Mouse (Mus musculus) megakaryocyte, embryonic 14.5 days (primary cell): Measurements from ENCODE around the gene Zfp568. TPM values are rescaled to one million over a fixed set of nuclear protein-coding genes. Genes with fewer than 3 reads are reported as not detected.
"Not testable (repeated sequence)": the region's sequence is repeated elsewhere in the genome, so short reads cannot be mapped to it uniquely, and the experiment has no call there.

Source experiments
- H3K27me3 ChIP-seq: replicated peaks from 2 replicates; pipeline ENCODE3; 2012; ENCODE audit warnings: inconsistent platforms
- H3K36me3 ChIP-seq: replicated peaks from 2 replicates; pipeline ENCODE3; 2012; ENCODE audit warnings: low read length, inconsistent platforms, mixed read lengths
- H3K4me1 ChIP-seq: 2 replicates; pipeline ENCODE4 v1.6.1; 2012; ENCODE audit warnings: inconsistent platforms
- H3K4me3 ChIP-seq: replicated peaks from 2 replicates; pipeline ENCODE3; 2012; ENCODE audit warnings: moderate library complexity, mild to moderate bottlenecking, inconsistent platforms
- H3K9me3 ChIP-seq: 2 replicates; pipeline ENCODE4 v1.6.1; 2012; ENCODE audit warnings: inconsistent platforms
- FLI1 ChIP-seq: IDR thresholded peaks from 2 replicates; pipeline ENCODE4 v1.6.1; 2012; ENCODE audit warnings: low read length, inconsistent platforms, mixed read lengths
- GATA1 ChIP-seq: IDR thresholded peaks from 3 replicates; pipeline ENCODE4 v1.6.1; 2012; ENCODE audit warnings: mixed read lengths, low read length, inconsistent platforms, borderline replicate concordance
- polyA plus RNA-seq: library from polyadenylated mRNA; stranded (reverse); fragments of >175 nt; gene quantifications from 2 replicates; pipeline ENCODE4 v1.2.3, GENCODE M21; 2012; ENCODE audit warnings: low replicate concordance; ENCODE audit not compliant: insufficient read depth

The Zfp568 gene
- polyA plus RNA-seq, 1 experiment, result 0.43 TPM

- Histone ChIP-seq H3K4me3 (no peak overlapping the region), H3K36me3 (peaks cover 9% of the 10 kb centered on the region), H3K9me3 (peaks cover 8% of the 10 kb centered on the region), H3K4me1 (peaks cover 22% of the 10 kb centered on the region), H3K27me3 (no peaks in the 10 kb centered on the region)
- TF ChIP-seq FLI1 (no peak), GATA1 (no peak)
These were observed 27.5 kb upstream of the Zfp568 start for GRCm38 (mm10) chr7:29956257-29956656.

- TF ChIP-seq GATA1 (no peak), FLI1 (no peak)
- no peaks in the 10 kb centered on the region for H3K27me3 ChIP-seq
- peaks cover 19% of the 10 kb centered on the region for H3K4me1 ChIP-seq
- peaks cover 14% of the 10 kb centered on the region for H3K9me3 ChIP-seq
- no peaks in the 10 kb centered on the region for H3K36me3 ChIP-seq
- no peak overlapping the region for H3K4me3 ChIP-seq
These were observed 25.5 kb upstream of the Zfp568 start for GRCm38 (mm10) chr7:29958125-29958724.

- Histone ChIP-seq H3K4me1 (peaks cover 15% of the 10 kb centered on the region), H3K36me3 (no peaks in the 10 kb centered on the region), H3K9me3 (peaks cover 14% of the 10 kb centered on the region), H3K27me3 (no peaks in the 10 kb centered on the region), H3K4me3 (no peak overlapping the region)
- no peak for TF ChIP-seq FLI1
- TF ChIP-seq GATA1, result no peak
These were observed 24.8 kb upstream of the Zfp568 start for GRCm38 (mm10) chr7:29959004-29959403.

DNA sequence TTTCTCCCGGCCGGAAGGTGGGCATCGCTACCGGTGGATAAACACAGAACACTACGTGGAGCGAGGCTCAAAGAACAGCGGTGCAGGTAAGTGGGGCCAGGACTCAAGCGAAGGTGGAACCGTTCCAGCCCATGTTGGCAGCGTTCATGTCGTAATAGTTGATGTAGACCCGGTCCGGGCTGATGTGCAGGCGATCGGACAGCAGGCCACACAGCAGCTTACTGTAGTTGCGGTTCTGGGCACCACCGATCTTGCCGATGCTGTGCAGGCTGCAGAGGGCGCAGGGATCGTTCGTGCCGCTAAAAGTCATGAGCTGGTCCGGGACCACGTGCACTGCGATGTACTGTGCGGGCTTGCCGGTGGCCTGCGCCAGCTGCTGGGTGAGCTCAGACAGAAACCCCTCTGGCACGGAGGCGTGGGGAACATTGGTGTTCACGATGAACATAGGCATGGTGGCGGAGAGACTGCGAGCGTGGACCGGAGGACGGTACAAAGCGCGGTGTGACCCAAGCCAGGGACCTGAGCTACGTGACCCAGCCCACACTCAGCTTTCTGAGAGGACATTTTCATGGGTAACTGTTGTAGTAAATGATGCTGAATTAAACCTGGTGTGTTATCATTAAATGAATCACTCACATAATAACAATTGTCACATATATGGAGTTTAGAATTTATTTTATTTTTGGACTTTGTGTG, 18.5 kb upstream of the Zfp568 start:
- not testable (repeated sequence) for H3K4me1 ChIP-seq, H3K27me3 ChIP-seq, H3K36me3 ChIP-seq, H3K4me3 ChIP-seq
- peaks cover 27% of the 10 kb centered on the region for H3K9me3 ChIP-seq

- H3K4me3 ChIP-seq, result no peak overlapping the region
- TF ChIP-seq GATA1 (no peak), FLI1 (no peak)
- no peaks in the 10 kb centered on the region for H3K27me3 ChIP-seq
- H3K36me3 ChIP-seq, result no peaks in the 10 kb centered on the region
- H3K9me3 ChIP-seq, result peaks cover 8% of the 10 kb centered on the region
- H3K4me1 ChIP-seq, result no peaks in the 10 kb centered on the region
These were observed 13.1 kb upstream of the Zfp568 start for GRCm38 (mm10) chr7:29970686-29971085.

DNA sequence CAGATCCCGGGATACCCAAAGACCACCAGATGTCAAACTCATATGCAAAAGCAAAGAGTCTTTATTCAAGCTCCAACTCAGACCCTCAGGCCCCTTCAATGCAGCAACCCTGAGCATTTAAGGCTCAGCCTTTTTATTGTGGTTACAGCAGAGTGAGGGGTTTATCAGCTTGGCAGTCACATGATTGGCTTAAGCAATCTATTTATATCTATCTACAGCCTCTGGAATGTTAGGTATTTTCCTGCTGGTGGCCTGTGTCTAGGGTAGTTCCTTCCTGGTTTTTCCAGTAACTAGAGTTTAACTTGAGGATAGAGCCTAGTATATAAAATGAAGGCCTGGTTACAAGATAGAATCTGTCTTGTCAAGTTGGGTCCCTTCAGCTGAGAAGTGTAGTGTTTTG, 3.0 kb upstream of the Zfp568 start:
- H3K4me3 ChIP-seq, result no peak overlapping the region
- no peaks in the 10 kb centered on the region for H3K9me3 ChIP-seq
- TF ChIP-seq FLI1, result no peak
- TF ChIP-seq GATA1, result no peak
- peaks cover 3% of the 10 kb centered on the region for H3K36me3 ChIP-seq
- peaks cover 42% of the 10 kb centered on the region for H3K4me1 ChIP-seq
- H3K27me3 ChIP-seq, result peaks cover 2% of the 10 kb centered on the region

DNA sequence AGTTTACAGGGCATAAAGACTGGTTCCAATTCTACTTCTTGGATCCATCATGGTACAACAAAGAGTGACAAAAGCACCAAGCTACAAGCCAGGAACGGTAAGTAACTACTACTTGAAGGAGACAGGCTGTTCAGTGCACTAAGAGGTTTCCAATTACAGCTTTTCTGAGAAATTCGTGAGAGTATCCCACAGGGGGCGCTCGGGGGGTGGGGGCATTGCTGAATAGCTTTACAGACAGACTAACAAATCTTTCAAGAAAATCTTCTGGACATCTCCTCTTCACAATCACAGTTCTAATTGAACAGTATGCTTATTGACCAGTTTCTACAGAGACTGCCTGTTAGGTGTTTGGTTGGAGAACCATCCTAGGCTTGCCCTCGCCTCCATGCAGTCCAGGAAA, 2.3 kb upstream of the Zfp568 start:
- peaks cover 10% of the 10 kb centered on the region for H3K36me3 ChIP-seq
- H3K9me3 ChIP-seq, result no peaks in the 10 kb centered on the region
- peaks cover 45% of the 10 kb centered on the region for H3K4me1 ChIP-seq
- H3K27me3 ChIP-seq, result no peaks in the 10 kb centered on the region
- no peak overlapping the region for H3K4me3 ChIP-seq
- no peak for TF ChIP-seq GATA1
- TF ChIP-seq FLI1, result no peak

- TF ChIP-seq FLI1, result no peak
- TF ChIP-seq GATA1, result no peak
- no peaks in the 10 kb centered on the region for H3K9me3 ChIP-seq
- no peak overlapping the region for H3K4me3 ChIP-seq
- peaks cover 12% of the 10 kb centered on the region for H3K36me3 ChIP-seq
- H3K4me1 ChIP-seq, result peaks cover 45% of the 10 kb centered on the region
- no peaks in the 10 kb centered on the region for H3K27me3 ChIP-seq
These were observed 1.9 kb upstream of the Zfp568 start for GRCm38 (mm10) chr7:29981860-29982259.

- no peaks in the 10 kb centered on the region for H3K9me3 ChIP-seq
- no peak for TF ChIP-seq FLI1
- no peak for TF ChIP-seq GATA1
- peaks cover 17% of the 10 kb centered on the region for H3K36me3 ChIP-seq
- no peaks in the 10 kb centered on the region for H3K27me3 ChIP-seq
- H3K4me3 ChIP-seq, result no peak overlapping the region
- peaks cover 45% of the 10 kb centered on the region for H3K4me1 ChIP-seq
These were observed 1.4 kb upstream of the Zfp568 start for GRCm38 (mm10) chr7:29982341-29982740.

GRCm38 (mm10) chr7:29982931-29983330, 824 bp upstream of the Zfp568 start:
- H3K4me3 ChIP-seq, result peak overlapping the region; percentile 98
- H3K9me3 ChIP-seq, result no peaks in the 10 kb centered on the region
- peaks cover 49% of the 10 kb centered on the region for H3K4me1 ChIP-seq
- no peak for TF ChIP-seq GATA1
- TF ChIP-seq FLI1, result no peak
- H3K36me3 ChIP-seq, result peaks cover 23% of the 10 kb centered on the region
- no peaks in the 10 kb centered on the region for H3K27me3 ChIP-seq

- Histone ChIP-seq H3K4me1 (peaks cover 49% of the 10 kb centered on the region), H3K27me3 (no peaks in the 10 kb centered on the region), H3K36me3 (peaks cover 26% of the 10 kb centered on the region), H3K4me3 (peak overlapping the region; percentile 98), H3K9me3 (no peaks in the 10 kb centered on the region)
- TF ChIP-seq GATA1, result no peak
- no peak for TF ChIP-seq FLI1
These were observed 440 bp upstream of the Zfp568 start for GRCm38 (mm10) chr7:29983340-29983689.
